Mouse (Mus musculus): Measurements from ENCODE around the gene Kif5a. TPM values are rescaled to one million over a fixed set of nuclear protein-coding genes. Genes with fewer than 3 reads are reported as not detected.

Gene Kif5a
- polyA plus RNA-seq, 1 experiment from 2014 or later, result 106 TPM

- Histone ChIP-seq H3K4me1 (replicated peaks; ENCODE audit: control insufficient read depth, insufficient read depth, low read length) (peaks cover 17% of the 10 kb centered on the region), H3K27ac (ENCODE audit: low read length) (no peak overlapping the region), H3K27me3 (replicated peaks; ENCODE audit: control insufficient read depth, insufficient read depth, low read length) (no peaks in the 10 kb centered on the region), H3K9me3 (ENCODE audit: control insufficient read depth, low read length) (no peaks in the 10 kb centered on the region), H3K4me3 (replicated peaks; ENCODE audit: low read length) (no peak overlapping the region), H3K4me2 (ENCODE audit: low read length) (no peak overlapping the region), H3K36me3 (ENCODE audit: control insufficient read depth, insufficient read depth) (no peaks in the 10 kb centered on the region), H3K9ac (replicated peaks; ENCODE audit: low read depth, low read length) (no peak overlapping the region)
- no peak for ATAC-seq
- 86% methylated on average over 12 of the region's 12 CpGs for WGBS
Observed at GRCm38 (mm10) chr10:127269036-127269435, 5.9 kb upstream of the Kif5a start.

- Histone ChIP-seq H3K4me1 (replicated peaks; ENCODE audit: control insufficient read depth, insufficient read depth, low read length) (peaks cover 20% of the 10 kb centered on the region), H3K27ac (ENCODE audit: low read length) (no peak overlapping the region), H3K4me3 (replicated peaks; ENCODE audit: low read length) (no peak overlapping the region), H3K36me3 (ENCODE audit: control insufficient read depth, insufficient read depth) (no peaks in the 10 kb centered on the region), H3K27me3 (replicated peaks; ENCODE audit: control insufficient read depth, insufficient read depth, low read length) (no peaks in the 10 kb centered on the region), H3K4me2 (ENCODE audit: low read length) (no peak overlapping the region), H3K9me3 (ENCODE audit: control insufficient read depth, low read length) (no peaks in the 10 kb centered on the region), H3K9ac (replicated peaks; ENCODE audit: low read depth, low read length) (no peak overlapping the region; the same call in 1 of the 2 replicates)
- 79% methylated on average over 5 of the region's 5 CpGs for WGBS
- ATAC-seq, result no peak
Observed at GRCm38 (mm10) chr10:127268401-127268800, 5.3 kb upstream of the Kif5a start.

GRCm38 (mm10) chr10:127267318-127267717 lies 4.2 kb upstream of the Kif5a start:
- Histone ChIP-seq H3K27ac (ENCODE audit: low read length) (no peak overlapping the region), H3K36me3 (ENCODE audit: control insufficient read depth, insufficient read depth) (no peaks in the 10 kb centered on the region), H3K4me2 (ENCODE audit: low read length) (peak overlapping the region; percentile 61), H3K27me3 (replicated peaks; ENCODE audit: control insufficient read depth, insufficient read depth, low read length) (no peaks in the 10 kb centered on the region), H3K4me3 (replicated peaks; ENCODE audit: low read length) (peak overlapping the region; percentile 93), H3K9ac (replicated peaks; ENCODE audit: low read depth, low read length) (peak overlapping the region; percentile 96), H3K9me3 (ENCODE audit: control insufficient read depth, low read length) (no peaks in the 10 kb centered on the region), H3K4me1 (replicated peaks; ENCODE audit: control insufficient read depth, insufficient read depth, low read length) (peaks cover 22% of the 10 kb centered on the region)
- WGBS, result 70% methylated on average over 5 of the region's 5 CpGs
- ATAC-seq, result no peak

GRCm38 (mm10) chr10:127266112-127267091 lies 3.3 kb upstream of the Kif5a start, which contains the start of gene Dctn2:
Gene Dctn2 (plus strand): TSS chr10:127266368.
- peak; percentile 97 for ATAC-seq
- Histone ChIP-seq H3K36me3 (ENCODE audit: control insufficient read depth, insufficient read depth) (no peaks in the 10 kb centered on the region), H3K4me1 (replicated peaks; ENCODE audit: control insufficient read depth, insufficient read depth, low read length) (peaks cover 26% of the 10 kb centered on the region), H3K4me3 (replicated peaks; ENCODE audit: low read length) (peak within 1 kb of the TSS; percentile 93), H3K27ac (ENCODE audit: low read length) (peak within 1 kb of the TSS; percentile 80), H3K9ac (replicated peaks; ENCODE audit: low read depth, low read length) (peak within 1 kb of the TSS; percentile 96), H3K9me3 (ENCODE audit: control insufficient read depth, low read length) (no peaks in the 10 kb centered on the region), H3K4me2 (ENCODE audit: low read length) (peak within 1 kb of the TSS; percentile 61), H3K27me3 (replicated peaks; ENCODE audit: control insufficient read depth, insufficient read depth, low read length) (no peaks in the 10 kb centered on the region)
- under 1% methylated on average over 70 of the region's 70 CpGs for WGBS

GRCm38 (mm10) chr10:127265727-127266111 lies 2.6 kb upstream of the Kif5a start:
- Histone ChIP-seq H3K4me3 (replicated peaks; ENCODE audit: low read length) (peak overlapping the region; percentile 93), H3K27ac (ENCODE audit: low read length) (peak overlapping the region; percentile 49; the same call in 1 of the 2 replicates), H3K36me3 (ENCODE audit: control insufficient read depth, insufficient read depth) (no peaks in the 10 kb centered on the region), H3K9ac (replicated peaks; ENCODE audit: low read depth, low read length) (no peak overlapping the region), H3K27me3 (replicated peaks; ENCODE audit: control insufficient read depth, insufficient read depth, low read length) (no peaks in the 10 kb centered on the region), H3K4me1 (replicated peaks; ENCODE audit: control insufficient read depth, insufficient read depth, low read length) (peaks cover 33% of the 10 kb centered on the region), H3K4me2 (ENCODE audit: low read length) (peak overlapping the region; percentile 12; the same call in 1 of the 2 replicates), H3K9me3 (ENCODE audit: control insufficient read depth, low read length) (no peaks in the 10 kb centered on the region)
- WGBS, result 22% methylated on average over 4 of the region's 4 CpGs
- no peak for ATAC-seq

- ATAC-seq, result no peak
- Histone ChIP-seq H3K27me3 (replicated peaks; ENCODE audit: control insufficient read depth, insufficient read depth, low read length) (no peaks in the 10 kb centered on the region), H3K9ac (replicated peaks; ENCODE audit: low read depth, low read length) (no peak overlapping the region), H3K36me3 (ENCODE audit: control insufficient read depth, insufficient read depth) (no peaks in the 10 kb centered on the region), H3K4me3 (replicated peaks; ENCODE audit: low read length) (no peak overlapping the region), H3K27ac (ENCODE audit: low read length) (no peak overlapping the region), H3K4me2 (ENCODE audit: low read length) (no peak overlapping the region), H3K9me3 (ENCODE audit: control insufficient read depth, low read length) (no peaks in the 10 kb centered on the region), H3K4me1 (replicated peaks; ENCODE audit: control insufficient read depth, insufficient read depth, low read length) (peaks cover 38% of the 10 kb centered on the region)
- WGBS, result 66% methylated on average over 4 of the region's 4 CpGs
Observed at GRCm38 (mm10) chr10:127264971-127265370, 1.8 kb upstream of the Kif5a start.

- Histone ChIP-seq H3K9me3 (ENCODE audit: control insufficient read depth, low read length) (no peaks in the 10 kb centered on the region), H3K27me3 (replicated peaks; ENCODE audit: control insufficient read depth, insufficient read depth, low read length) (no peaks in the 10 kb centered on the region), H3K36me3 (ENCODE audit: control insufficient read depth, insufficient read depth) (no peaks in the 10 kb centered on the region), H3K4me3 (replicated peaks; ENCODE audit: low read length) (no peak overlapping the region), H3K27ac (ENCODE audit: low read length) (no peak overlapping the region), H3K4me1 (replicated peaks; ENCODE audit: control insufficient read depth, insufficient read depth, low read length) (peaks cover 43% of the 10 kb centered on the region), H3K9ac (replicated peaks; ENCODE audit: low read depth, low read length) (no peak overlapping the region), H3K4me2 (ENCODE audit: low read length) (no peak overlapping the region)
- 77% methylated on average over 8 of the region's 8 CpGs for WGBS
- no peak for ATAC-seq
Observed at GRCm38 (mm10) chr10:127264336-127264735, 1.2 kb upstream of the Kif5a start.

DNA sequence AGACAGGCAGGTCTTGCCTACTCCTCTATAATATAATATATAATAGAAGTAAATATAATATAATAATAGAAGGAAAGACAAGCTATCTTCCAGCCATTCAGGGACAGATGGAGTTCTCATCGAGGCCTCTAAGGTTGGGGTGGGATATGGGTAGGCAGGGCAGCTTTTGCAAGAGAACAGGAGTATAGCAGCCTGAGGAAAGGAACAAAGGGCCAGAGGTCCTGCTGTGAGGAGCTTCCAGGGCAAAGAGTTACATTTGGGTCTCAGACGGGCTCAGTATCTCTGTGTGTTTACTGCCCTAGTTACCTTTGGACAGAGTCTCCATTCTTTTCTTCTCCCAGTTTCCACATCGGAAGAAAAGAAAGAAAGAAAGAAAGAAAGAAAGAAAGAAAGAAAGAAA lies 483 bp upstream of the Kif5a start:
- Histone ChIP-seq H3K4me3 (replicated peaks; ENCODE audit: low read length) (peak overlapping the region; percentile 63), H3K27ac (ENCODE audit: low read length) (no peak overlapping the region; the same call in 1 of the 2 replicates), H3K36me3 (ENCODE audit: control insufficient read depth, insufficient read depth) (no peaks in the 10 kb centered on the region), H3K4me1 (replicated peaks; ENCODE audit: control insufficient read depth, insufficient read depth, low read length) (peaks cover 50% of the 10 kb centered on the region), H3K9me3 (ENCODE audit: control insufficient read depth, low read length) (no peaks in the 10 kb centered on the region), H3K4me2 (ENCODE audit: low read length) (peak overlapping the region; percentile 74; the same call in 1 of the 2 replicates), H3K27me3 (replicated peaks; ENCODE audit: control insufficient read depth, insufficient read depth, low read length) (no peaks in the 10 kb centered on the region), H3K9ac (replicated peaks; ENCODE audit: low read depth, low read length) (no peak overlapping the region)
- WGBS, result 34% methylated on average over 3 of the region's 3 CpGs
- no peak for ATAC-seq

GRCm38 (mm10) chr10:127261706-127262547 lies 1.2 kb downstream of the Kif5a start:
- Histone ChIP-seq H3K36me3 (ENCODE audit: control insufficient read depth, insufficient read depth) (no peaks in the 10 kb centered on the region), H3K27ac (ENCODE audit: low read length) (peak overlapping the region; percentile 88), H3K4me3 (replicated peaks; ENCODE audit: low read length) (peak overlapping the region; percentile 63), H3K27me3 (replicated peaks; ENCODE audit: control insufficient read depth, insufficient read depth, low read length) (no peaks in the 10 kb centered on the region), H3K9me3 (ENCODE audit: control insufficient read depth, low read length) (no peaks in the 10 kb centered on the region), H3K4me1 (replicated peaks; ENCODE audit: control insufficient read depth, insufficient read depth, low read length) (peaks cover 45% of the 10 kb centered on the region), H3K4me2 (ENCODE audit: low read length) (peak overlapping the region; percentile 74), H3K9ac (replicated peaks; ENCODE audit: low read depth, low read length) (peak overlapping the region; percentile 82)
- ATAC-seq, result no peak; the same call in 1 of the 2 replicates
- 58% methylated on average over 15 of the region's 15 CpGs for WGBS

Measured in forebrain, embryonic 16.5 days (tissue).